8 mouse cellular contexts compared by ENCODE assay signal in the genomic region with DNA sequence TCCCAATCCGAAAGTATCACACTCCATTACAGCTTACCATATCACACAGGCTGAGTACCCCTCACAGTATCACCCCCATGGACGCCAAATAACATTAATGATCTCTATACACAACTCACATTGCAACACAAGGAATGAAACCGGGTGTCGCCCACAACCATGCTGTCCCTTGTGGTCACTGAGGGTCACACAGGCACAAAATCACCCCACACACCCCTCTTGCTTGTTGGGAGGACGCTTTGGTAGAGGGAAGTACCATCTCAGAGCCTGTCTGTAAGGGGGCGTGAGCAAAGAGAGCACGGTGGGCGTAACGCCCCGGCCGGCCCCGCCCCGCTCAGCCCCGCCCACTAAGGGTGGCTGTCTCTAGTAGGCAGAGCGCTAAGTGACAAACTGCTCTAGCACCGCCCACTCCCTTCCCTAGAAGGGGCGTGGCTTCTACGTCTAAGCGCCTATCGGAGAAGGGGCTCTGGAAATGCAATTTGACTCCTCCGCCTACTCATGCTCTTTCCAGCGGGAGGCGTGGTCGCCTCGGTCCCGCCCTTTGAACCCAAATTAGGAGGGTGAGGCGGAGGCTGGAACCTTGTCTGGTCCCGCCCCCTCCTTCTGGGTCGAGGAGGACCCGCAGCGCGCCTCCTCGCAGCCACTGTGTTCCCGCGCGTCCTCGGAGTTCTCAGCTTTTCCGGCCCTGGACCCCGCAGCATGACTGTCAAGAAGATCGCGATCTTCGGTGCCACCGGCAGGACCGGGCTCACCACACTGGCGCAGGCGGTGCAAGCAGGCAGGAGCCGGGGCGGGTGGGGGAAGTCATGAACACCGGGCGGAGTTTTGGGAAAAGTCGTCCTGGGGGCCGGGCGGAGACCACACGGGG. TPM values are rescaled to one million over a fixed set of nuclear protein-coding genes. Genes with fewer than 3 reads are reported as not detected.
DNase-seq lines count a peak whose midpoint lies in the region; ATAC-seq lines count a peak whose summit lies in the region.

Sptbn4 (minus strand) TSS at position 268 of the 868 bp plus-strand sequence.
Blvrb (plus strand) TSS at position 560 of the 868 bp plus-strand sequence.

- H3K4me2 ChIP-seq in hindbrain, embryonic 16.5 days (ENCODE audit: low read length): peak within 1 kb of the TSS; percentile 96

- DNase-seq in WW6 (ENCODE audit: low read depth, low spot score): peak; percentile 100
- DNase-seq in cerebellum, postnatal 4 days (ENCODE audit: low spot score in 2 of 2): peak; percentile 83 to 96
- DNase-seq in gastrocnemius, adult 18-20 months (ENCODE audit: low spot score): peak; percentile 100
- peak; percentile 92 to 95 for DNase-seq in left cerebral cortex, adult 18-20 months (ENCODE audit: low spot score in 2 of 2)
- peak; percentile 99 for DNase-seq in right cerebral cortex, adult 18-20 months
- DNase-seq in urinary bladder, postnatal 10 days (ENCODE audit: low spot score): peak; percentile 88

- 1% methylated on average over 50 of the region's 54 CpGs for WGBS in hindbrain, embryonic 16.5 days
- WGBS in macrophage (ENCODE audit: missing documents): 1% methylated on average over 54 of the region's 54 CpGs

- H3K36me3 ChIP-seq in hindbrain, embryonic 16.5 days (ENCODE audit: control insufficient read depth, insufficient read depth, low read length): no peaks in the 10 kb centered on the region
- no peaks in the 10 kb centered on the region for H3K36me3 ChIP-seq in macrophage (ENCODE audit: inconsistent target)

- peak; percentile 95 for ATAC-seq in hindbrain, embryonic 16.5 days

- peak within 1 kb of the TSS; percentile 66 for H3K4me3 ChIP-seq in hindbrain, embryonic 16.5 days (ENCODE audit: low read length)
- H3K4me3 ChIP-seq in macrophage (ENCODE audit: inconsistent target): peak within 1 kb of the TSS; percentile 74

- H3K9me3 ChIP-seq in hindbrain, embryonic 16.5 days (ENCODE audit: control insufficient read depth, low read length): no peaks in the 10 kb centered on the region

- peaks cover 9% of the 10 kb centered on the region for H3K4me1 ChIP-seq in hindbrain, embryonic 16.5 days (ENCODE audit: control insufficient read depth, insufficient read depth, low read depth, low read length)

- peak within 1 kb of the TSS; percentile 82 for H3K9ac ChIP-seq in hindbrain, embryonic 16.5 days (ENCODE audit: low read depth, low read length)

- peak within 1 kb of the TSS; percentile 81 for H3K27ac ChIP-seq in hindbrain, embryonic 16.5 days (ENCODE audit: low read depth, low read length)
- peak within 1 kb of the TSS; percentile 95 for H3K27ac ChIP-seq in macrophage

- H3K27me3 ChIP-seq in hindbrain, embryonic 16.5 days (replicated peaks; ENCODE audit: control insufficient read depth, insufficient read depth, low read length): no peaks in the 10 kb centered on the region

- peaks cover 44% of the 10 kb centered on the region for H3K79me2 ChIP-seq in macrophage (ENCODE audit: inconsistent target)

RNA-seq across cellular contexts. Expression of gene Sptbn4, which starts in this region (rescaled TPM):
- total RNA-seq in gastrocnemius, adult 18-20 months (2021): not detected
- 3.1 and 3.7 TPM in 2 replicates for polyA plus RNA-seq in hindbrain, embryonic 16.5 days (2015; fragmentation: Nextera tagmentation; extraction: Ambion mirVana)
- 100 to 1,000 TPM; 139 to 142 TPM for total RNA-seq in left cerebral cortex, adult 18-20 months (2021)
- 1 to 10 TPM in 5 of 26 experiments, under 1 TPM in 18, not detected in 3; 0.09 to 4.2 (median 0.40) TPM for total RNA-seq in macrophage (2018; cell fraction: chromatin; rRNA removed)
- under 1 TPM in 24 of 26 experiments, not detected in 2; 0.03 to 0.23 (median 0.05) TPM for total RNA-seq in macrophage (2018; cell fraction: cytosol; rRNA removed)
- total RNA-seq in macrophage (2018; cell fraction: nucleus; rRNA removed): 1 to 10 TPM in 1 of 26 experiments, under 1 TPM in 18, not detected in 7; 0.08 to 1.0 (median 0.61) TPM
- 0.04 to 0.22 TPM (median 0.16 TPM) in 3 replicates for polyA plus RNA-seq in macrophage (2018)

RNA-seq across cellular contexts. Expression of gene Blvrb, which starts in this region (rescaled TPM):
- total RNA-seq in gastrocnemius, adult 18-20 months (2021): 10 to 100 TPM; 12.5 to 12.7 TPM
- polyA plus RNA-seq in hindbrain, embryonic 16.5 days (2015; fragmentation: Nextera tagmentation; extraction: Ambion mirVana): 23.4 and 23.7 TPM in 2 replicates
- total RNA-seq in left cerebral cortex, adult 18-20 months (2021): 10 to 100 TPM; 20.8 to 21.3 TPM
- 100 to 1,000 TPM in 15 of 26 experiments, 10 to 100 TPM in 11; 19.9 to 251 (median 118) TPM for total RNA-seq in macrophage (2018; cell fraction: chromatin; rRNA removed)
- 100 to 1,000 TPM; 176 to 279 (median 229) TPM for total RNA-seq in macrophage (2018; cell fraction: cytosol; rRNA removed)
- 100 to 1,000 TPM in 13 of 26 experiments, 10 to 100 TPM in 13; 45.0 to 228 (median 101) TPM for total RNA-seq in macrophage (2018; cell fraction: nucleus; rRNA removed)
- polyA plus RNA-seq in macrophage (2018): 251 to 318 TPM (median 262 TPM) in 3 replicates

Comparison
In these comparisons a context has a peak if more than half of its experiments do, and no peak if none do; other contexts are left out.
1. Peak in every context shown above with its lines: DNase-seq, ATAC-seq, H3K4me3 ChIP-seq and H3K27ac ChIP-seq.
2. RNA of gene Sptbn4 (total RNA-seq): 139 to 142 TPM in left cerebral cortex, adult 18-20 months; not detected in gastrocnemius, adult 18-20 months; every median in the first group is over 100 times any median in the second.
3. RNA of gene Blvrb (polyA plus RNA-seq): 251 to 318 TPM in macrophage; 23.4 to 23.7 TPM in hindbrain, embryonic 16.5 days; every median in the first group is over 10 times any median in the second.